Mouse (Mus musculus) 3134 (cell line): ENCODE measurements at regions not wholly inside any gene's neighbourhood (a gene's known extent, or its start where the extent isn't known, plus 50 kb on each side); places are given as distances from the start of the nearest gene placed in this dataset.

Experiments used
- DNase-seq: peaks from one replicate; pipeline ENCODE4 v3.0.0-alpha.2; 2011; ENCODE audit warnings: low spot score; ENCODE audit not compliant: insufficient read length; ENCODE audit errors: extremely low read depth

GRCm38 (mm10) chr8:127662776-127663499 lies 599.2 kb downstream of the Pard3 start:
- no peak for DNase-seq

- DNase-seq, result no peak
Measured at GRCm38 (mm10) chr8:127666606-127667005, 602.9 kb downstream of the Pard3 start.

GRCm38 (mm10) chr8:127668991-127669390 lies 605.3 kb downstream of the Pard3 start:
- DNase-seq, result no peak

- no peak for DNase-seq
Measured at GRCm38 (mm10) chr8:127674063-127674462, 610.4 kb downstream of the Pard3 start.

GRCm38 (mm10) chr8:127675377-127675776 lies 611.7 kb downstream of the Pard3 start:
- DNase-seq, result no peak

GRCm38 (mm10) chr8:127680205-127680604 lies 616.5 kb downstream of the Pard3 start:
- no peak for DNase-seq

- DNase-seq, result no peak
Measured at GRCm38 (mm10) chr8:127684213-127684612, 620.5 kb downstream of the Pard3 start.

- no peak for DNase-seq
Measured at GRCm38 (mm10) chr8:127690792-127691191, 627.1 kb downstream of the Pard3 start.

GRCm38 (mm10) chr8:127698404-127698803 lies 634.7 kb downstream of the Pard3 start:
- DNase-seq, result no peak

GRCm38 (mm10) chr8:127704406-127704805 lies 640.7 kb downstream of the Pard3 start:
- no peak for DNase-seq

GRCm38 (mm10) chr8:127706051-127706835 lies 642.5 kb downstream of the Pard3 start:
- DNase-seq, result peak; percentile 9

GRCm38 (mm10) chr8:127709439-127709838 lies 645.7 kb downstream of the Pard3 start:
- no peak for DNase-seq

GRCm38 (mm10) chr8:127715097-127715496 lies 643.3 kb upstream of the Nrp1 start:
- DNase-seq, result no peak

- no peak for DNase-seq
Measured at GRCm38 (mm10) chr8:127717969-127718368, 640.4 kb upstream of the Nrp1 start.

- DNase-seq, result peak; percentile 10
Measured at GRCm38 (mm10) chr8:127719881-127720280, 638.5 kb upstream of the Nrp1 start.

GRCm38 (mm10) chr8:127720593-127721290 lies 637.7 kb upstream of the Nrp1 start:
- DNase-seq, result no peak

- DNase-seq, result no peak
Measured at GRCm38 (mm10) chr8:127721624-127722023, 636.8 kb upstream of the Nrp1 start.

- DNase-seq, result no peak
Measured at GRCm38 (mm10) chr8:127734059-127734458, 624.3 kb upstream of the Nrp1 start.

- no peak for DNase-seq
Measured at GRCm38 (mm10) chr8:127742236-127742635, 616.2 kb upstream of the Nrp1 start.

- no peak for DNase-seq
Measured at GRCm38 (mm10) chr8:127745221-127745620, 613.2 kb upstream of the Nrp1 start.

GRCm38 (mm10) chr8:127746456-127746855 lies 611.9 kb upstream of the Nrp1 start:
- DNase-seq, result no peak
